ENCODE assay signal across 20 mouse cellular contexts in genomic region chr9:80563655-80564054, GRCm38 (mm10).
"Had no signal": no experiment of that assay in that cellular context is flagged by ENCODE, and none has a peak within 500 bp of the region (broad histone marks: within the 10 kb centered on the region; RNA-seq: fewer than 3 reads in every experiment).

No protein-coding gene starts in this region.

- H3K9ac ChIP-seq: lung, embryonic 14.5 days; midbrain, embryonic 13.5 days; neural tube, embryonic 13.5 days; neural tube, embryonic 15.5 days; stomach, embryonic 15.5 days had no signal

- H3K4me1 ChIP-seq: midbrain, embryonic 13.5 days; neural tube, embryonic 13.5 days; neural tube, embryonic 15.5 days; stomach, embryonic 15.5 days had no signal

- ATAC-seq: midbrain, embryonic 13.5 days; midbrain, embryonic 16.5 days had no signal

- H3K4me2 ChIP-seq: lung, embryonic 14.5 days; midbrain, embryonic 11.5 days; midbrain, embryonic 13.5 days; neural tube, embryonic 13.5 days; neural tube, embryonic 15.5 days; stomach, embryonic 15.5 days had no signal

- H3K4me3 ChIP-seq: midbrain, embryonic 13.5 days; myocyte; neural tube, embryonic 13.5 days; neural tube, embryonic 15.5 days; stomach, embryonic 15.5 days had no signal

- H3K27ac ChIP-seq: midbrain, embryonic 13.5 days; neural tube, embryonic 13.5 days; neural tube, embryonic 15.5 days; stomach, embryonic 15.5 days; stomach, postnatal 0 days had no signal

- H3K27me3 ChIP-seq: midbrain, embryonic 13.5 days; neural tube, embryonic 13.5 days; neural tube, embryonic 15.5 days; stomach, embryonic 15.5 days had no signal

- H3K36me3 ChIP-seq: midbrain, embryonic 13.5 days; neural tube, embryonic 13.5 days; neural tube, embryonic 15.5 days; stomach, embryonic 15.5 days had no signal

- H3K9me3 ChIP-seq: midbrain, embryonic 13.5 days; neural tube, embryonic 13.5 days; neural tube, embryonic 15.5 days; stomach, embryonic 15.5 days had no signal

- DNase-seq: lung, adult 18-20 months; lung, embryonic 14.5 days; lung, postnatal 10 days; lung, postnatal 4 days; retina, postnatal 1 day; right cerebral cortex, adult 18-20 months; right cerebral cortex, postnatal 25 days; right cerebral cortex, postnatal 4 days; spleen, adult 18-20 months; thymus, adult 2 months; thymus, postnatal 25 days; thymus, postnatal 4 days had no signal
